Mouse (Mus musculus): ENCODE measurements around the gene Drg1. TPM values are rescaled to one million over a fixed set of nuclear protein-coding genes. Genes with fewer than 3 reads are reported as not detected.

Drg1 gene
- polyA plus RNA-seq, 1 experiment from 2014 or later, result 226 TPM

DNA sequence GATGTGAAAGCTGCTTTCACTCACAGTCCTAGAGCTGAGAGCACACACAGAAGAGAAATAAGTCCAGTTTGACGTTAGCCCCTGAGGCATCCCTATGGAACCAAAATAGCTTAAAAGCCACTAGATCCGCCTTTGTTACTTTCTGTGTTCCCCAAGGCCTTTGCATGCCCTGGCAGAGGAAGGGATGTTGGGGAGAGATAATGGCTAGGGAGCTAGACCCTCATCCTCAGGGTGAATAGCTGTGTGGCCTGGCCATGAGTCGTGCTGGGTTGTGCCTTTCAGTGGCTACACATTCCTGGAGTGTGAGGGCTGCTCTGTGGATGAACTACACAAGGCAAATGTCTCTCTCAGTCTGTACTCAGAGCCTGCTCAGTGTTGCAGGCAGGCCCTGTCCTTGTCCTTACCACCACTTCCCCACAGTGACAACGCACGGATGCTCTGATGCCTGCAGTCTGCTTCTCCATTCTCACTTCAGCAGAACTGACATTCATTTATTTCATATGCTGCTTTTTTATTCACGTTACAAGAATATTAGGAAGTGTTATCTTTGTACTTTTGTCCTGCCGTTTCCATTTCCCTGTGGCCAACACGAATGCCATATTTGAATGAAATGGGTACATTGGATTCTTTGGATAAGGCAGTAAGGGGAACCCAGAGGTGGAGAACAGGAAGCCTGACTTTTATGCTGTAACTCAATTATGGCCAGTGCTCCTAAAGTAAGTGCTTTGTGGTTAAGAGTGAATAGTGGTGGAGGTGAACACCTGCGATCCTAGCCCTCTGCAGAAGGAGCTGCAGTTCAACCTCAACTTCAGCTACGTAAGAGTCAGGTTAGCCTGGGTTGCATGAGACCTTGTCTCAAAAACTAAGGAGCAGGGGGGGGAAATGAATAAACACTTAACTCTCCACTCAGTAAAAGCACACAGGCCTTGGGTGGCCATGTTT, 31.9 kb upstream of the Drg1 start:
- 87% methylated on average over 10 of the region's 10 CpGs for WGBS
- no peak overlapping the region for H3K27ac ChIP-seq
- H3K4me3 ChIP-seq, result no peak overlapping the region
- no peak overlapping the region for H3K4me2 ChIP-seq (replicated peaks)
- peaks cover 100% of the 10 kb centered on the region for H3K36me3 ChIP-seq
- no peak overlapping the region for H3K9ac ChIP-seq
- no peaks in the 10 kb centered on the region for H3K9me3 ChIP-seq
- peaks cover 38% of the 10 kb centered on the region for H3K4me1 ChIP-seq
- H3K27me3 ChIP-seq, result no peaks in the 10 kb centered on the region
- ATAC-seq (ENCODE audit: low FRiP score, low read depth), result no peak

DNA sequence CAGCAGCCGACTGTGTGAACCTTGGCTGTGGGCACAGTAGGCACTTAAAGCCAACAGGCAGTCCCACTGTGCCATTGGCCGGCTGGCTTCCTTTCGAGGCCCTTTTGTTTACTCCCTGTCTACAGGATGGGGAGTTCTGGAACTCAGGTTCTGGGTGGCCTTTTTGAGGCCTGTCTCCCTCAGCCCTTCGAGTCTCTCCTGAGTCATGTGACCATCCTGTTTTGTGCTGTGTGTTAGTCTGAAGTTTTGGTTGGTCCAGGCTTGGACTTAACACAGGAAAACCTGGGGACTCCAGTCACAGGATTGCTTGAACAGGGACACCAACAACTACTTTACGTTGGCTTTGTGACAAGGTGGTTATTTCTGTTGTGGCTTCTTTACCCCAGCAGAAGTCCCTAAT, 29.8 kb upstream of the Drg1 start:
- Histone ChIP-seq H3K4me2 (replicated peaks) (no peak overlapping the region), H3K4me3 (no peak overlapping the region), H3K4me1 (peaks cover 38% of the 10 kb centered on the region), H3K27me3 (no peaks in the 10 kb centered on the region), H3K36me3 (peaks cover 82% of the 10 kb centered on the region), H3K27ac (no peak overlapping the region), H3K9me3 (no peaks in the 10 kb centered on the region), H3K9ac (no peak overlapping the region)
- WGBS, result 79% methylated on average over 5 of the region's 5 CpGs
- no peak for ATAC-seq (ENCODE audit: low FRiP score, low read depth)

DNA sequence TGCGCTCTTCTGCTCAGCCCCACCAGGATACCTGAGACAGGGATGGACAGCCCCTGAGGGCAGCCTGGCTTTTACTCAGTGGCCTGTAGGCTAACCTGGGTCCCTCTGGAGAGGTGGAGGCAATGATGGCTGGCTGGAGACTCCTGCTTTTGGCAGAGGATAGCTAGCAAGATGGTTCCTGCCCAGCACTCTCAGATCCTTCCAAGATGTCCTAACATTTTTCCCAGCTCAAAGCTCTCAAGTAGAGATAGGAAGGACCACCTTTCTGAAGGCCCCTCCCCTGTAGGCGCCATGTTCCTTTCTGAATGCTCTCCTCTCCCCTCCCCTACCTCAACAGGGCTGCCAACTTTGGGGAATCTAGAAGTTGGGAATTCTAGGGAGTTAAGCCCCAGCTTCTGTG, 28.4 kb upstream of the Drg1 start:
- H3K9ac ChIP-seq, result 0 out of 2 replicates have a peak overlapping the region, but pooled peaks have one; percentile 31
- no peak overlapping the region for H3K27ac ChIP-seq
- H3K4me1 ChIP-seq, result peaks cover 40% of the 10 kb centered on the region
- no peaks in the 10 kb centered on the region for H3K27me3 ChIP-seq
- no peaks in the 10 kb centered on the region for H3K9me3 ChIP-seq
- ATAC-seq (ENCODE audit: low FRiP score, low read depth), result no peak
- H3K4me2 ChIP-seq (replicated peaks), result peak overlapping the region; percentile 100
- 97% methylated on average over 2 of the region's 2 CpGs for WGBS
- peaks cover 67% of the 10 kb centered on the region for H3K36me3 ChIP-seq
- H3K4me3 ChIP-seq, result no peak overlapping the region

DNA sequence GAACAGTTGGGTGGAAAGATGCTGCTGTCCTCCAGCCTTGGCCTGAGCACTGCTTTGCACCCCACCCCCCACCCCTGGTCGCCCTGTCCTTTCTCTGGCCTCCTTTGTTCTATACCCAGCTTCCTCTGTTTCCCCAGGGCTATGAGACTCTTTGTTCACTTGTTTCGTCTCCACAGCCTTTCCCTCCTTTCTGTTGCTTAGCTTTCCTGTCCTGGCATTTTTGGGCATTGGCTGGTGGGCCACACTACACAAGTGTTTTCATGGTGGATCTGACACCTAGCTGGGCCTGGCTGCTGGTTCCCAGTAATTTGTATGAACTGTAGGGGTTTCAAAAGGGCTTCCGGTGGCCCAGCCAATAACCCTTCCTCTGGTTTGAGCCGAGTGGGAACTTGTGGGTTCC, 27.1 kb upstream of the Drg1 start:
- H3K36me3 ChIP-seq, result peaks cover 55% of the 10 kb centered on the region
- 58% methylated on average over 4 of the region's 4 CpGs for WGBS
- peak overlapping the region; percentile 100 for H3K4me2 ChIP-seq (replicated peaks)
- no peaks in the 10 kb centered on the region for H3K9me3 ChIP-seq
- no peak for ATAC-seq (ENCODE audit: low FRiP score, low read depth)
- peak overlapping the region; percentile 95 for H3K9ac ChIP-seq
- H3K4me1 ChIP-seq, result peaks cover 41% of the 10 kb centered on the region
- H3K27ac ChIP-seq, result peak overlapping the region; percentile 100; the same call in 1 of the 2 replicates
- H3K27me3 ChIP-seq, result no peaks in the 10 kb centered on the region
- H3K4me3 ChIP-seq, result peak overlapping the region; percentile 83

DNA sequence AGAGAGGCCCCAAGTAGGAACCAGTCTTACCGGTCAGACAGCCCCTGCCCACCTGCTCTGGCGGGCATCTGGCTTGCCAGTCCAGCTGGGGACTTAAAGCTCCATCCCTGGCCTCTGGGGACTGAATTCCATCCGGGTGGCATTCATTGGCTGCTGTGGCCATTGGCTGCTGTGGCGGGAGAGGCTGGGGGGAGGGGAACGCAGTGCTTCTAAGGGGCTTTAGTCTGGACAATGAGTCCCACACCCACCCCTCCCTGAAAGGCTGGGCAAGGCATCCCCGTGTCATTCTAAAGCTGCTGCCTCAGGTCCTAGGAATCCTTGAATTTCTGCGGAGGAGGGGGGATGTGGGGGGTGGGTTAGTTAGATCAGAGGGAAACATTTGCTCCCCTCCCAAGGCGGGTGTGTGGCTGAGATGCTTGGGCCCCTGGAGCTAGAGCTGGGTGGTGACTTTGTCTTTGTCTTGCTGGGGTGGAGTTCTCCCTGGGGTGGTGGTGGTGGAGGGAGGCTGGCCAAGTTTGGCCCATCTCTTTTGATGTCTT, 26.6 kb upstream of the Drg1 start:
- WGBS, result 2% methylated on average over 8 of the region's 8 CpGs

DNA sequence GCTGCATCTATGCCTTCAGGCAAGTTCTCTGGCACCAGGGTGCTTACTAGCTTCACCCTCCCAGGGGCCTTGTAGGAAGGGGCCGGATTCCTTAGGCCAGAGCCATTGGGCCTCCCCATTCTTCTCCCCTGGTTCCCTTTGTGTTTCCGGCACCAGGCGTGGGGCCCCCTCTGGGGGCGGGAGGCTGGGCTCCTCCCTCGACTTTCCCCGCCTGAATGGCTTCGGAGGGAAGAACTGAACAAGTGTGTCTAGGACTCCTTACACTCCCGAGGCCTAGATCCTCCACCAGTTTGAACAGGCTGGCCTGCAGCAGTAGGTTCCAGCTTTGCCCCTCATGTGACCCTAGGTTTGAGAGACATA, 25.8 kb upstream of the Drg1 start:
- Histone ChIP-seq H3K4me2 (replicated peaks) (peak overlapping the region; percentile 100), H3K9me3 (no peaks in the 10 kb centered on the region), H3K9ac (peak overlapping the region; percentile 95), H3K4me3 (peak overlapping the region; percentile 83), H3K36me3 (peaks cover 41% of the 10 kb centered on the region), H3K27me3 (no peaks in the 10 kb centered on the region), H3K4me1 (peaks cover 49% of the 10 kb centered on the region), H3K27ac (peak overlapping the region; percentile 100)
- WGBS, result 0% methylated on average over 8 of the region's 8 CpGs
- ATAC-seq (ENCODE audit: low FRiP score, low read depth), result no peak

More for the DNA sequence above, 26.6 kb upstream of the Drg1 start:
- Histone ChIP-seq H3K4me2 (replicated peaks) (peak overlapping the region; percentile 100), H3K9me3 (no peaks in the 10 kb centered on the region), H3K4me3 (peak overlapping the region; percentile 83), H3K36me3 (peaks cover 49% of the 10 kb centered on the region), H3K27me3 (no peaks in the 10 kb centered on the region), H3K27ac (peak overlapping the region; percentile 100), H3K4me1 (peaks cover 47% of the 10 kb centered on the region), H3K9ac (peak overlapping the region; percentile 95)
- no peak for ATAC-seq (ENCODE audit: low FRiP score, low read depth)

DNA sequence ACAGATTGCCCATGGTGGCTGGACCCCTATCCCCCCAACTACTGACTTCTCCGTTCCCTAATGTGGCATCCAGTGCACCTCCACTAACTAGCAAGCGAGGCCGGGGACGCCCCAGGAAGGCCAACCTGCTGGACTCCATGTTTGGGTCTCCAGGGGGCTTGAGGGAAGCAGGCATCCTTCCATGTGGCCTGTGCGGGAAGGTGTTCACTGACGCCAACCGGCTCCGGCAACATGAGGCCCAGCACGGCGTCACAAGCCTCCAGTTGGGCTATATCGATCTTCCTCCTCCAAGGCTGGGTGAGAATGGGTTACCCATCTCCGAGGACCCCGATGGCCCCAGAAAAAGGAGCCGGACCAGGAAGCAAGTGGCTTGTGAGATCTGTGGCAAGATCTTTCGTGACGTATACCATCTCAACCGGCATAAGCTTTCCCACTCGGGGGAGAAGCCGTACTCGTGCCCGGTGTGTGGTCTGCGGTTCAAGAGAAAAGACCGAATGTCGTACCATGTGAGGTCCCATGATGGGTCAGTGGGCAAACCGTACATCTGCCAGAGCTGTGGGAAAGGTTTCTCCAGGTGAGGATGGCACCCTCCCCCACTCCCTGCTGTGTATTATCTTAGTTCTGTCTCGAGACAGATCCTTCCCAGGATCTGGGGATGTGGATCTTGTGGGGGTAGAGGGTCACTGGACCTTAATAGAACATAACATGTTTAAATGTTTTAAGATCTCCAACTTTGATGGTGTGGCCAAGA, 25.3 kb upstream of the Drg1 start:
- H3K27me3 ChIP-seq, result no peaks in the 10 kb centered on the region
- H3K4me3 ChIP-seq, result peak overlapping the region; percentile 83
- H3K9me3 ChIP-seq, result no peaks in the 10 kb centered on the region
- WGBS, result 2% methylated on average over 26 of the region's 26 CpGs
- peak overlapping the region; percentile 95 for H3K9ac ChIP-seq
- H3K36me3 ChIP-seq, result peaks cover 36% of the 10 kb centered on the region
- H3K4me1 ChIP-seq, result peaks cover 49% of the 10 kb centered on the region
- ATAC-seq (ENCODE audit: low FRiP score, low read depth), result no peak
- peak overlapping the region; percentile 100 for H3K27ac ChIP-seq
- H3K4me2 ChIP-seq (replicated peaks), result peak overlapping the region; percentile 100

DNA sequence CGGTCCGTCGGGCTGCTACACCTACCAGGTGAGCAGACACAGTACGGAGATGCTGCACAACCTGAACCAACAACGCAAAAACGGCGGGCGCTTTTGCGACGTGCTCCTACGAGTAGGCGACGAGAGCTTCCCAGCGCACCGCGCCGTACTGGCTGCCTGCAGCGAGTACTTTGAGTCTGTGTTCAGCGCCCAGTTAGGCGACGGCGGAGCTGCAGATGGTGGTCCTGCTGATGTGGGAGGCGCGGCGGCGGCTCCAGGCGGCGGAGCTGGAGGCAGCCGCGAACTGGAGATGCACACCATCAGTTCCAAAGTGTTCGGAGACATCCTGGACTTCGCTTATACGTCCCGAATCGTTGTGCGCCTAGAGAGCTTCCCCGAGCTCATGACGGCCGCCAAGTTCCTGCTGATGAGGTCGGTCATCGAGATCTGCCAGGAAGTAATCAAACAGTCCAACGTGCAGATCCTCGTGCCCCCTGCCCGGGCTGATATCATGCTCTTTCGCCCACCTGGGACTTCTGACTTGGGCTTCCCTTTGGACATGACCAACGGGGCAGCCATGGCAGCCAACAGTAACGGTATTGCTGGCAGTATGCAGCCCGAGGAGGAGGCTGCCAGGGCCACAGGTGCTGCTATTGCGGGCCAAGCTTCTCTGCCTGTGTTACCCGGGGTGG, 24.6 kb upstream of the Drg1 start:
- H3K9ac ChIP-seq, result peak overlapping the region; percentile 95
- H3K4me1 ChIP-seq, result peaks cover 45% of the 10 kb centered on the region
- peak overlapping the region; percentile 83 for H3K4me3 ChIP-seq
- WGBS, result under 1% methylated on average over 50 of the region's 50 CpGs
- no peaks in the 10 kb centered on the region for H3K27me3 ChIP-seq
- no peaks in the 10 kb centered on the region for H3K9me3 ChIP-seq
- H3K27ac ChIP-seq, result peak overlapping the region; percentile 100
- no peak for ATAC-seq (ENCODE audit: low FRiP score, low read depth)
- peaks cover 29% of the 10 kb centered on the region for H3K36me3 ChIP-seq
- H3K4me2 ChIP-seq (replicated peaks), result peak overlapping the region; percentile 100

DNA sequence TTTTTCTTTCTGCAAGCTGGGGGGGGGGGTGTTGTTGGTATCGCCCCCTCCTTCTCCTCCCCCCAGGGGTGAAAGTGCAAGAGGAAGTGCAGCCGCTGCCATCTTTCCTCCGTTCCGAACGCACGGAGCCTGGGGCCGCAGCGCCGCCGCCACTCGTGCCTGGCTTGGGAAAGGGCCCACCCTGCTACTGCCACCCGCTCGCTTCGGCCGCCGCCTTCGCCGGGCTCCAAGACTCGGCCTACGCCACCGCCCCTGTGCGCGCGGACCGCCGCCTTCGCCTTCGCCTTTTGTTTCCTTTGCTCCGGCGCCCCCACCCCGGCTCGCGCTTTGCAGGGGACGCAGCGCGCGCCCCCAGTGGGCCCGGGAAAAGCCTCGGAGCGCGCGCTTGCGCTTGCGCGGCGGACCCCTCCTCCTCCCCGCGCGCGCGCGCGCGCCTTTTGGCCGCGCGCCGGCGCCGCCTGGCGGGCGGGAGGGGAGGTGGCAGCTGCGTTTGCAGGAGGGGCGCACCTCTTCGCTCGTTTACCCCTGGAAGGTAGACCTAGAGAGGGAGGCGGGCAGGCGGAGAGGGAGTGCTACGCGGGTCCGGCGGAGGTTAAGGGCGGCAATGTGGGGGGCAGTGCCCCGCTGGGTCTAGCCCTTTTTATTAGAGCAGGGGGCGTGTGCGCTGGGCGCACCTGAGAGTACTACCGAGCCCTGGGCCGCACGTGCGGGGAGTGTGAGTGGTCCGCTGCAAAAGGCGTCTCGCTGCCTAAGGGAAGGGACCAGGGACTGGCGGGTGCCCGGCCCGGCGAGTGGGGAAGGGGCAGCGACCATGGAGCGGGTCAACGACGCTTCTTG, 23.8 kb upstream of the Drg1 start:
- H3K27me3 ChIP-seq, result no peaks in the 10 kb centered on the region
- peak overlapping the region; percentile 100 for H3K27ac ChIP-seq
- ATAC-seq (ENCODE audit: low FRiP score, low read depth), result peak; percentile 67
- H3K9ac ChIP-seq, result peak overlapping the region; percentile 95
- peak overlapping the region; percentile 83 for H3K4me3 ChIP-seq
- H3K4me2 ChIP-seq (replicated peaks), result peak overlapping the region; percentile 100
- H3K9me3 ChIP-seq, result no peaks in the 10 kb centered on the region
- peaks cover 21% of the 10 kb centered on the region for H3K36me3 ChIP-seq
- H3K4me1 ChIP-seq, result peaks cover 39% of the 10 kb centered on the region
- under 1% methylated on average over 74 of the region's 92 CpGs for WGBS

DNA sequence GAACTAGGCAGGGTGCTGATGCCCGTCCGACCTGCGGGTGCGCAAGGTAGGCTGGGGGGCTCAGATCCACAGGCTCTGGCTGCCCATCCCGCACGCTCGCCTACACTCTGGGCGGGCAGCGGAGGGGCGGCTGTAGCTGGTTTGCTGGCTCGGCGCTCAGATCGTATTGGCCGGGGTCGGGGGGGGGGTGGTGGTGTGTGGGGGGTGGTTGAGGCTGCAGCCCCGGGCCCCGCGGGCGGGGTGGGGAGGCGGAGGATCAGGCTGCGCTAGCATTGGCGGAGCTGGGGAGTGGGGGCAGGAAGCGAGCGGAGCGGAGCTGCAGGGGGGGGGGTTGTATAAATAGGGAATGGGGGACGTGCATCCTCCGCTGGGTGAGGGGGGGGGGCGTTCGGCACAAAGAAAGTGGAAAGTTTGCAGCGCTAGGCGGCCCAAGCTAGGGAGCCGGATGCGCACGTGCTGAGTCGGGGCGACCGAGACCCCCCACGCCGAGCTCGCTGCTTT, 23.1 kb upstream of the Drg1 start:
- under 1% methylated on average over 35 of the region's 40 CpGs for WGBS
- no peaks in the 10 kb centered on the region for H3K9me3 ChIP-seq
- peak overlapping the region; percentile 100 for H3K27ac ChIP-seq
- peak overlapping the region; percentile 100 for H3K4me2 ChIP-seq (replicated peaks)
- H3K4me3 ChIP-seq, result peak overlapping the region; percentile 83
- H3K4me1 ChIP-seq, result peaks cover 33% of the 10 kb centered on the region
- no peaks in the 10 kb centered on the region for H3K27me3 ChIP-seq
- peaks cover 15% of the 10 kb centered on the region for H3K36me3 ChIP-seq
- H3K9ac ChIP-seq, result peak overlapping the region; percentile 95
- peak; percentile 89 for ATAC-seq (ENCODE audit: low FRiP score, low read depth)

Data from limb, embryonic 13.5 days (tissue).